ENCODE assay signal across 12 mouse cellular contexts in the genomic region with DNA sequence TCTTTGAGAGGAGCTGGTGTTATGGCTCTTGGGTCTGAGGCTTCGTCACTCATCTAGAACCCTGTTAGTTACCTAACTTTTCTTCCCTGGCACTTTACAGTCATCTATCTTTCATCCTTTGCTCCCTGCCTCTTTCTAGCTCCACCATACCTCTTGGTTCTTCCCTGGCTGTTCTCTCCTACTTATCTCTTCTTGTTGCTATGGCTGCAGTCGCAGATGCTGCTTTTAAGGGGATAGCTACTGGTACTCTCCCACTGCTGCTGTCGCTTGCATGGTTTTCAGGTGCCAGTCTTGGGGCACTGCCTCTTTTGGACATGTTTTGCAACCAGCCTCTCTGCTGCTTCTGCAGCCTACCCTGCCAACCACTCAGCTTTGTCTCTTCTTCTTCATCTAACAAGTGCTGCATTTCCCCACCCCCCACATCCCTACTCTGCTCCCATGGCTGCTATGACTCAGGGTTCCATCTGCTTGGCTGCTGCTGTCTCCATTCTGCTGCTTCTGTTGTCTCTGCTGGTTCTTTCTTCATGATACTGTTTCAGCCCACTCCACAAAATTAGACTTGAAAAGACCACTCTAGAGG. TPM values are rescaled to one million over a fixed set of nuclear protein-coding genes. Genes with fewer than 3 reads are reported as not detected.
DNase-seq lines count a peak whose midpoint lies in the region.
"Had no signal": no experiment of that assay in that cellular context is flagged by ENCODE, and none has a peak within 500 bp of the region (broad histone marks: within the 10 kb centered on the region; RNA-seq: fewer than 3 reads in every experiment).

No protein-coding gene starts in this region.

- intact Hi-C loops in left cerebral cortex, postnatal 4 days (cut with DNase I): no loop called here
- intact Hi-C loops in left cerebral cortex, postnatal 10 days (cut with DNase I): no loop called here

- DNase-seq in left cerebral cortex, adult 11 months (ENCODE audit: low spot score): peak; percentile 13
- DNase-seq in left cerebral cortex, postnatal 4 days: no peak
- DNase-seq in layer of hippocampus, adult 9-10 months (ENCODE audit: low spot score): peak; percentile 76
- peak; percentile 28 to 36 for DNase-seq in left cerebral cortex, postnatal 10 days (ENCODE audit: extremely low spot score in 1 of 2, low spot score in 2 of 2)
- DNase-seq in right cerebral cortex, postnatal 36 days (ENCODE audit: low spot score in 2 of 2): peak; percentile 30 to 49
- DNase-seq in gastrocnemius, adult 8-10 months (ENCODE audit: low spot score in 2 of 2): no peak
- DNase-seq in kidney, postnatal 10 days: no peak
- DNase-seq in MN1 (ENCODE audit: low spot score): no peak
- DNase-seq: kidney, postnatal 25 days; liver, postnatal 0 days; lung, postnatal 4 days; thymus, adult 18-20 months had no signal

RNA-seq across cellular contexts. Expression of gene Pctp, which starts 51.9 kb away (rescaled TPM):
- total RNA-seq in left cerebral cortex, postnatal 4 days (2021): under 1 TPM; 0.74 to 0.76 TPM
- under 1 TPM; 0.75 TPM for total RNA-seq in left cerebral cortex, postnatal 10 days (2021)
- total RNA-seq in gastrocnemius, adult 8-10 months (2022): 1 to 10 TPM; 3.1 to 4.5 (median 4.3) TPM

Comparison
In these comparisons a context has a peak if more than half of its experiments do, and no peak if none do; other contexts are left out.
1. DNase-seq: peak in left cerebral cortex, adult 11 months (single experiment), layer of hippocampus, adult 9-10 months (single experiment), left cerebral cortex, postnatal 10 days (2 of 2) and right cerebral cortex, postnatal 36 days (2 of 2); none in left cerebral cortex, postnatal 4 days (single experiment), gastrocnemius, adult 8-10 months (0 of 2), kidney, postnatal 10 days (single experiment) and MN1 (single experiment).